Mouse (Mus musculus) heart, adult 9 months (tissue): ENCODE measurements around the gene Ap1m2.
"Not testable (repeated sequence)": the region's sequence is repeated elsewhere in the genome, so short reads cannot be mapped to it uniquely, and the experiment has no call there.

Experiments
- DNase-seq, 2 experiments: peaks; one replicate each; pipeline ENCODE4 v3.0.0; 2022; ENCODE audit warnings: low spot score in 2 of 2

Ap1m2 gene

DNA sequence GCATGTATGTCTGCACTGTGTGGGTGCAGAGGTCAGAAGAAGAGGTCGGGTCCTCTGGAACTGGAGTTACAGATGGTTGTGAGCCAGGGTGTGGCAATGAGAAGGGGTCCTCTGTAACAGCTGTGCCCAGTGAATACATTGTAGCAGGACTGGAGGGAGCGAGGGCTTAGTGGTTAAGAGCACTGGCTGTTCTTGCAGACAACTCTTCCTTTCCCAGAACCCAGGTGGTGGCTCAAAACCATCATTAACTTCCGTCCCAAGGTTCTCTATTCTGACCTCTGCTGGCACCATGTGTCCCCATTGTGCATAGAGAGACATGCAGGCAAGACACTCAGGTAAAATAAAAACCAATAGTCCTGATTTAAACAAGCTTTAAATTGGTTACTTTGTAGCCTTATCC, 15.4 kb upstream of the Ap1m2 start:
- no peak for DNase-seq

DNA sequence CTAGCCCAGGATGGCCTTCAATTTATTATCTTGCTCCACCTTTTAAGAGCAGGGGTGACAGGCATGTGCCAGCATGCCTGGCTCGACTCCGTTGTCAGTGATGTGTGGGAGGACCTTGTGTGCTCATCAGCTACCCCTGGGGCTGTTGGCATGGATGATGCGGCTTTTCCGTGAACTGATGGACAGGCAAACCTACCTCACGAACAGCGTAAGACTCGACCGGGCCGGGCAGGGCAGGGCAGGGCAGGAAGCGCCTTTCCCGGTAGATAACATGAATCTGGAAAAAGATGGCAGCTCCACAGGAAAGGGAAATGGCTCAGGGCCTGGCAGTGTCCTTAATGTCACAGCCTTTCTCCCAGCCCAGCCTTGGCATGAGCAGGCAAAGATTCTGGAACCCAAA, 12.1 kb upstream of the Ap1m2 start:
- no peak for DNase-seq

DNA sequence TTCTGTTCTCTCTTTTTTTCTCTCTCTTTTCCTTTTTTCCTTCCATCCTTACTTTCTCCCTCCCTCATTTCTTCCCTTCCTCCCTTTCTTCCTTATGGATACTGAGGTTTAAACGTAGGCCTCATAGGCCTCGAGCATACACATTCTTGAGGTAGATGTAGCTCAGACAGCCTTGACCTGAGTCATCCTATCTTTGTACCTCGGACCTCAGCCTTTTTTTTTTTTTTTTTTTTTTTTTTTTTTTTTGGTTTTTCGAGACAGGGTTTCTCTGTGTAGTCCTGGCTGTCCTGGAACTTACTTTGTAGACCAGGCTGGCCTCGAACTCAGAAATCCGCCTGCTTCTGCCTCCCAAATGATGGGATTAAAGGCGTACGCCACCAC, 10.8 kb upstream of the Ap1m2 start:
- DNase-seq, result not testable (repeated sequence)

DNA sequence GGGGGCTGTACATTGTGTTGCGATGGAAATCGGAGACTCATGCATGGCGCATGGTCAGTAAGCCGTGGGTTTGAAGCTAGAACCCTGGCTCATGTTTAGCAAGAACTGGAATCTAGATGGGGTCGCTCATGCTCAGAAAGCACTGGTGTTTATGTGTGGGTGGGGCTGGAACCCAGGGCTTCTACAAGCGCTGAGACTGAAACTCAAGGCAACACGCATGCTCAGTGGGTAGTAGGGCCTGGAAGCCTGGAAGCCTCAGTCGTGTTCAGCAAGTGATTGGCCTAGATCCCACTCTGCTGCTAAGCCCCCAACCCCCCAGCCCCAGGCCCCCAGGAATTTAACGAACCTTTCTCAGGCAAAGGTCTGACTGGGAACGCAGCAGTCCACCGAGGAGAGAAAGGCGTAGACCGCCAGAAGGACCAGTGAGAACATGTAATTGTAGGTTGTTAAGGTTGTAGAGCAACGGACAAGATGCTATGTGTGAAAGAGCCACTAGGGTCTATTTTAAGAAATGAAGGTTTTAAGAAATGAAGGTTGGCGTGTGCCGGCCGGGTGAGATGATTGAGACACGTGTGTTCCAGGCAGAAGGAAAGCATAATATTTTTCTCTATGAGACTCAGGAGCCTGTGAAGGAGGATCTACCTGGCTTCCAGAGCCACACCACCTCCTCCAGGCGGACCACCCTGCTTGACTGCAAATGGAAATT, 10.2 kb upstream of the Ap1m2 start:
- DNase-seq, result no peak

DNA sequence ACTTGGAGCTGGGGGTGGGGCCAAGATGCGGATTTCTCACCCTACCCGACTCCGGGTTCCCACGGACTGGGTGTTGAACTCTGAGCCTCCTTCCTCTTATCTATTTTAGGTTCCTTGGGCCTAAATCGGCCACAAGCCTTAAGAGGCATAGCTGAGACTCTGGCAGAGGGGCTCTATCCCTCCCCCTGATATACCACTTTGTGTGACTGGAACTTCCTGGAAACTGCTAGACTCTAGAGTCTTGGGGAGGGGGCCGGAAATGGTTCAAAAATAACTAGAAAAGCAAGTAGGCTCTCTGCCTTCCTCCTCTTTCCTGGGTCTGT, 9.3 kb upstream of the Ap1m2 start:
- DNase-seq, result peak; percentile 43 to 65

DNA sequence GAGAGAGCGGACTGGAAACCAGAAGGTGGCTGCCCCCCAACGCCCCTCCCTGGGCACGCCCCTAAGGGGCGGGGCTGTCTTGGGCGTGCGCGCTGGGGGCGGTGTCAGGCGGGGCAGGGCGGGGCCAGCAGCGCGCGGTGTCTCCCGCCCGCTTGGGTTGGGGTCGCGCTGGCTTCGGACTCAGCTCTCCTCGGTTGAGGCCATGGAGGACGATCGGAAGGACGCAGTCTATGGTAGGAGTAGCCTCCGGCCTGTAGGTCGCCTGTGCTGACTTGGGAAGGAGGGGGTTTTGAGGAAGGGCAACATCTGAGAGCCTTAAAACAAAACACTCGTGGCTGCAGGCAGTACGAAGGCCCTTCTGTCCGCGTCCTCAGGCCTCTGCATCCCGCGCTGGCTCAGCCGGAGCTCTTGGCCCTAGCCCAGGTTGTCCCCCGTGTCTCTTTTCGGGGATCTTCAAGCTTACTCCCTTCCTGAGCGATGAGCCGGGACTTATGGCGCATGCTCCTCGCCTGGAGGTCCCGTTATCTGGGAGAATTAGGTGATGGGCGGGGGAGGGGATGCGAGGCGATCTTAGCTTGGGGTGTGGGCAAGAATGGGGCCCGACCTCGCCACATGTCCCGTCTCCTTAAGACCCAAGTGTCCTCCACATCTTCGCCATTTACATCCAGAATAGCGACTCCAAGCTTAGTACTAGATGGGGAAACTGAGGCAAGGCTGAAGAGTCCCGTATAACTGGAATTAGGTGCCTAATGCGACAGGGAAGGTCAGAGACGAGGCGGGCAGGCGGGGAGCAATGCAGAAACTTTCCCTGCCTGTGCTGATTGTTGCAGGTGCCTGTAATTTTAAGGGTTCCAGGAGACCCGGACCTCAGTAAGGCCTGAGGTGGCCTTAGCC, 8.7 kb upstream of the Ap1m2 start, which contains the start of gene Slc44a2:
TSS of gene Slc44a2 (plus strand) at position 80 of the 894 bp plus-strand sequence.
- peak; percentile 80 to 87 for DNase-seq

DNA sequence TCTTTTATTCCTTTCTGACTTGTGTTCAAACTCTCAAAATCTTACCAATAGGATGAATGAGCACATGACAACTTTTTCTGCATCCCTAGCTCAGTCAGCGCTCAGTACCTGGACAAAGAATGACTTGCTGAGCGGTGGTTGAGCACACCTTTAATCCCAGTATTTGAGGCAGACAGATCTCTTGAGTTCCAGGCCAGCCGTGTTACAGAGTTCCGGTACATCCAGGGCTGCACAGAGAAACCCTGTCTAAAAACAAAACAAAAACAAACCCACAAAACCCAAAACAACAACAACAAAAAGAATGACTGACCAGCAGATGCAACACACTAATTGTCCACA, 8.1 kb upstream of the Ap1m2 start:
- DNase-seq, result no peak

DNA sequence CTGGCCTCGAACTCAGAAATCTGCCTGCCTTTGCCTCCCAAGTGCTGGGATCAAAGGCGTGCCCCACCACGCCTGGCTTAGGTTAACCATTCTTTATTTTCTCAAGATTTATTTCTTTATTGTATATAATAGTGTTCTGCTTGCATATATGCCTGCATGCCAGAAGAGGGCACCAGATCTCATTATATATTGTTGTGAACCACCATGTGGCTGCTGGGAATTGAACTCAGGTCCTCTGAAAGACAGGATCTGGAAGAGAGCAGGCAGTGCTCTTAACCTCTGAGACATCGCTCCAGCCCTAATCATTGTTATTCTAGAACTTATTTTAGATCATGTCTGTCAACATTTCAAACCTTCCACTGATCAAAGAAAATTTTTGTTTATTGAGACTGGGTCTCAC, 7.4 kb upstream of the Ap1m2 start:
- DNase-seq, result no peak

DNA sequence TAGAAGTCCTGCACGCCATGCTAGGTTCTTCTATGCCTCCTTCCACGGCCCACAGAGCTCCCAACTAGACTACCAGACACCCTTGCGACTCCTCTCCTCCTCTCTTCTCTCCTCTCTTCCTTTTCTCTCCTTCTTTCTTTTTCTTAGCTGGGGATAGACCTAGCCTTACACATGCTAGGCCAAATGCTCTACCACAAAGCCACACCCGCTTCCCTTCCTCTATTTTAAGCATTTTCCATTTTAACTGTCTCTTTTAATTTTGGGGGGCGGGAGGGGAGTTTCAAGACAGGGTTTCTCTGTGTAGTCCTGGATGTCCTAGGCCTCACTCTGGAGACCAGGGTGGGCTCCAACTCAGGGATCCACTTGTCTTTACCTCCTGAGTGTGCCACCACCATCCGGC, 6.7 kb upstream of the Ap1m2 start:
- no peak for DNase-seq

DNA sequence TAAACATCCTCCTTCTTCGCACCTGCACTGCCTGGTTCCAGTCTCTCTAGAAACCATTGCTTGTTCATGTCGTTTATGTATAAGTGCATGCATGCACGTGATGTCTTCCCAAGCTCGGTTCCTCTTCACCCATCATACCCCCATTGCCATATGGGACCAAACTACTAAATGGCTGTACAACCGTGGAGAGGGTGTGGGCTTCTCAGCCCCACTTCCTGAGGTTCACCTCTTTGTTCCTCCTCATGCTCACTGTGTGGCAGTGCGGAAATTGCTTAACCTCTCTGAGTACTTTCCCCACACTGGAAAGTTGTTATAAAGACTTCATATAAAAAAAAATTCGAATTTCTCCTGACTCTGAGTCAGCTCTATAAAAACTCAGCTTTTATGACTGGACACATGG, 4.6 kb upstream of the Ap1m2 start:
- DNase-seq, result no peak

DNA sequence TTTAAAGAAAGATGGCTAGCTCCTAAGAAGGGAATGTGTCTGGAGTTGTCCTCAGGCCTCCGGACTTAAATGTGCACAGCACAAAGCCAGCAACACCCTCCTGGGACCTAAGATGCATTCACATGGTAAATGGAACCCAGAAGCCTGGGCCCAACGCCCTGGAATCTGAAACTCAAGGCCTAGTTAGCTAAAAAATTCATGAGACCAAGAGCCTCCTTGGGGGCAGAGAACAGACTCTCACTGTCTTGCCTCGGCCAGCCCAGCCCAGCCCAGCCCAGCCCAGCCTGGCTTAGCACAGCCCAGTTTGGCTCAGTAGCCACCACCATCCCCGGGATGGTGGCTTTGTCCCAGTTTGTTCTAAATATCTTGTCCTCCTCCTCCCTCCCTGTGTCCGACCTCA, 3.3 kb upstream of the Ap1m2 start:
- no peak for DNase-seq

DNA sequence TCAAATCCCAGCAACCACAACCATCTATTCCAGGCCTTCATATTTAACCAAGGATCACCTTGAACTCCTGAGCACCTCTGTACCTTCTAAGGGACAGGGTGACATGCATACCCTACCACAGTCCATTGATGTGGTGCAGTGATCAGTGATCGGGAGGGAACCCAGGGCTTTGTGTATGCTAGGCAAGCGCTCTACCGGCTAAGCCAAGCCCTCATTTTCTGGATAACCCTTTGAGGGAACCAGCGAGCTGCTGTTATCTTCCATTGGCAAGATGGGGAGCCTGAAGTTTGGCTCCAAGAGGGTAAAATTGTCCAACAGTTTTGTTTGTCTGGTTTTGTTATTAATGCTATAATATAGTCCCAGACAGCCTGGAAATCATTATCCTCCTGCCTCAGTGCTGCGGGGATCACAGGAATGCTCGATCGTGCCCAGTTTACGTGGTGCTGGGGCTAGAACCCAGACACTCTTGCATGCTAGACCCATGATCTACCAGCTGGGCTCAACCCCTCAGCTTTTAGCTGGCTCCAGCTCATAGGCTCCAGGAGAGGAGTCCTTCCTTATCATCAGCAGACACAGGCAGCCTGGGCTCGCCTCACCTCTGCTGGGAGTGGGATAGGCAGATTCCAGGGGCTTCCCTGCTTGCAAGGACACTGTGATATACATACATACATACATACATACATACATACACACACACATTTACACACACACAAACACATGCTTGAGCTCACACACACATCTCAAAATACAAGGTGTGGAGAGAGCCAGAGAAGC, 2.4 kb upstream of the Ap1m2 start:
- DNase-seq, result no peak

DNA sequence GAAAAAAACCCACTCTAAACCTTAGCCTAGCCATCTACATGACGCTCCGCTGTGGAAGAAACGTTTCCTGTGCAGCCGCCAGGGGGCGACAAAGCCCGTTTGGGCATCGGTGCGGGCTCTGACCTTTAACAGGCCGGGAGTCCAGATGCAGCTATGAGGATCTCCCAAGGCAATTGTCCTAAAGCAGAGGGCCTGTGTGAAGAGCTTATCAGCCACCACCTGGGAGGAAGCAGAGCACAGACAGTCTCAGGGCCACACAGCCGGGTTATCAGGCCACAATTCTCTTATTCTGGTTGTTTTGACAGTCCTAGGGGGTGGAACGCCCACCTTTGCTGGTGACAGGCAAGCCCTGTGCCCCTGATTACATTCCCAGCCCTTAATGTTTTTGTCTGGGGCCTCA, 1.3 kb upstream of the Ap1m2 start:
- DNase-seq, result peak; percentile 70 to 82

DNA sequence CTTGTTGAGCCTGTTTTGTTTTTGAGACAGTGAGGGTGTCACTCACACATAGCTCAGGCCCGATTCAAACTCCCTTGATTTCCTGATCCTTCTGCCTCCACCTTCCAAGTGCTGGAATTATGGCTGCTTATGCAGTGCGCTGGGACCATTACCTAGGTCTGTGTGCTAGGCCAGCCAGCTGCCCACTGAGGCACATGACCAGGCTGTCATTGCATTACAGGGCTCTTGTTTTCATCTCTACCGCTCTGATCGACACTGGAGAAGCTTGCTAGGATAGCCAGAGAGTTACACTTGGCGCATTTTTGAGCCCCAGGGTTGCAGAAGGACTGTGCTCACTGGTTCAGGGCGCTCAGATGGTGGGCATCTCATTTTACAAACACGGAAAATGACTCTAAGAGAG, 442 bp downstream of the Ap1m2 start:
- DNase-seq, result no peak

DNA sequence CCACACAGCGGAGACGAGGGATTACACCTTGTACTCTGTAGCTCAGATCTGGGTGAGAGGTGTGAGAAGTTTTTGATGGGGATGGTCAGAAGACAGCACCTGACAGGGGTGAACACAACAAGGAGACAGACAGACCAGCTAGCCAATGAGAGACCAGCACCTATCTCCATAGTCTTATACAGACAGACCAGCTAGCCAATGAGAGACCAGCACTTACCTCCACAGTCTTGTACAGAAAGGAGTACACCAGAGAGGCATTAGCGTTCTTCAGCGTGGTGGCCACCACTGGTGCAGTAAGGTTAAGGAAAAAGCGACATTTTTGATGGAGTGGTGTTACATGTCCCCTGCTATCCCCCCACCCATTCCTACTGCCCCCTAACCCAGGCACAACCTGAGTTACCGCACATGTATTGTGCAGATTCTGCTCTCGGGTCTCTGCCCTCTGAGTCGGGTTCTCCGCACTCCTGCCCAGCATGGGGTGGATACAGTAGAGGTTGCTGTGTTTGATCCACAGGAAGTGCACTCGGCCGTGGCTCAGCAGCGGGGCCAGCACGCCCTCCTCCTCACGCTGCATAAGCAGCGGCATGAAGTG, 2.9 kb downstream of the Ap1m2 start:
- DNase-seq, result no peak

DNA sequence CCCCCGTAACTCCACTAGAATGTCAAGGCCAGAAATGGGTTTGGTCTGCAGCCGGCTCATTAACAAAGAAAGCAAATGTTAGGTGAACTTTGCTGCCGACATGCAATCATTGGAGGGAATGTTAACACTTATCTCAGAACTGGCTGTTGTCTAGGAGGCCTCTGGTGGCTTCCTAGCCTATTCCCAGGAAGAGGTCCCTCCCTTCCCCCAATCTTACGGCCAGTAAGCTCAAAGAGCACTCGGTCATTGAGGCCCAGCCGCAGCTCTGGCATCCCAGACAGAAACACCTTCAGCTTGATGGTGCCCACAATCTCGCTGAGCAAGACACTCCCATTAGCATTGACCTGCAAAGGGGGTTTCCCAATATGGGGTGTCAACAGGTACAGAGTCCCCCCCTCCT, 7.1 kb downstream of the Ap1m2 start:
- no peak for DNase-seq

DNA sequence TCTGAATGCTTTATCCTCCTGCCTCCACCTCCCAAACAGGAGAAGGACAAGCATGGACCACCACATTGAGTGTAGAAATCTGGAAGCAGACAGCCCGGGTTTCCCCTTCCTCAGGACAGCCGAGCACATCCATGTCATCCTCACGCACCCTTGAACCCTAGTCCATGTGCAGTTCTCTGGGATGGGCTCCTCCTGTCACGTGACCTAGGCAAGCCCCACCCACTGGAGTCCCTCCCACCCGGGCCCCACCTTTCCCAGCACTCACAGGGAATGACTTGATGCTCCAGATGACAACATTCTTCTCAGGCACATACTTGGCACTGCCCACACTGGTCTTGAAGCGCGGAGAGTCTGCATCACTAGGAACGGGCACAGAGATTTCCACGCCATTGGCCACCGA, 13.1 kb downstream of the Ap1m2 start:
- no peak for DNase-seq

DNA sequence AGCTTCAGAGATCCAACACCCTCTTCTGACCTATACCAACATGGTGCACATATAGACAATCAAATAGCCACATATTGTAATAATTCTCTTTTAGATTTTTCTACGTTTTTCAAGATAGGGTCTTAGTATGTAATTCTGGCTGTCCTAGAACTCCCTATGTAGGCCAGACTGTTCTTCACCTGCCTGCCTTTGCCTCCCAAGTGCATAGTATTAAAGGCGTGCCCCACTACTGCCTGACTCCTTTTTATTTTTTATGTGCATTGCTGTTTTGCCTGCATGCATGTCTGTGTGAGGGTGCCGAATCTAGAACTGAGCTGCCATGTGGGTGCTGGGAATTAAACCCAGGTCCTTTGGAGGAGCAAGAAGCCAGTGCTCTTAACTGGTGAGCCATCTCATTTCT, 19.9 kb downstream of the Ap1m2 start:
- DNase-seq, result no peak

DNA sequence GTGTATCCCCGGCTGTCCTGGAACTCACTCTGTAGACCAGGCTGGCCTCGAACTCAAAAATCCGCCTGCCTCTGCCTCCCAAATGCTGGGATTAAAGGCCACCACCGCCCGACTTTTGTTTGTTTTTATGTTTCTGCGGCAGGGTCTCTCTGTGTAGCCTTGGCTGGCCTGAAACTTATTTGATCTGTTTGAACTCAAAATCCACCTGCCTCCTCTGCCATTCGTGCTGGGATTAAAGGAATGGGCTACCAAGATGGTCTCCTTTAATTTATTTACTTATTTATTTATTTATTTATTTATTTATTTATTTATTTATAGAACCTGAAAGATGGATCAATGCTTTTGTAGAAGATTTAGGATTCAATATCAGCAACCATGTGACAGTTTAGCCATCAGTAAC, 20.3 kb downstream of the Ap1m2 start:
- not testable (repeated sequence) for DNase-seq

DNA sequence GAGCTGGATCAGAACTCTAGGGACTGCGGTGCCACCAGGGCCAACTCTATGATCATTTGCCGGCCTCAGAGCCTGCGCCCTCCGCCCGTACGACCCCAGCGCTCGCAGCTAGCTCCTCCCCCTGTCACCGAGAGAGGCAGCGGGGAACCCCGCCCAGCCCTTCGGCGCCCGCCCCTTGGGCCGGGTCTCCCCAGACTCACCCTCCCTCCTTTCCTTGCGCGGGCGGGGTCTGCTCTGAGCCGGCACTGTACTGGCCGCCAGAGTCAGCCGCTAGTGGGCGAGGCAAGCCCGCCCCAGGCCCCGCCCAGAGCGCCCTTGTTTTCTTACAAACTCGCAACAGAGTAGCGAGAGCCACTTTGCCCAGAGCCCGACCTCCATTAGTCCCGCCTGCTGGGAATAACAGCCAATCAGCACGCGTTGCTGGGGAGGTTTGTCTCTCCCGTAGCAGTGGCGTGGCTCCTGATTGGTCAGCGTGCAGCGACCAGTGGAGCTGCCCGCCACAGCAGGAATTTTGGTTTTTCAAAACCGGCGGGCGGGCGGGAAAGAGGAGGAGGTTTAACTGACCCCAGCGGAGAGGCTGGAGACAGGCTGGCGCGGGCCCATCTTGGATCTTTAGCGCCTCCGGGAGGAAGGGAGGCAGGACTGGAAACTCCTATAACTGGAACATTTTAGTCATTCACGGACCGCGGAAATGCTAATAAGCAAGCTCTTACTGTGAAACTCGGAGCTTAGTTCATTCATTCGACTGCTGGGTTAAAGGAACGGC, 20.9 kb downstream of the Ap1m2 start, which contains the start of gene Cdkn2d:
TSS of gene Cdkn2d (minus strand) at position 386 of the 766 bp plus-strand sequence.
- DNase-seq, result peak; percentile 100

DNA sequence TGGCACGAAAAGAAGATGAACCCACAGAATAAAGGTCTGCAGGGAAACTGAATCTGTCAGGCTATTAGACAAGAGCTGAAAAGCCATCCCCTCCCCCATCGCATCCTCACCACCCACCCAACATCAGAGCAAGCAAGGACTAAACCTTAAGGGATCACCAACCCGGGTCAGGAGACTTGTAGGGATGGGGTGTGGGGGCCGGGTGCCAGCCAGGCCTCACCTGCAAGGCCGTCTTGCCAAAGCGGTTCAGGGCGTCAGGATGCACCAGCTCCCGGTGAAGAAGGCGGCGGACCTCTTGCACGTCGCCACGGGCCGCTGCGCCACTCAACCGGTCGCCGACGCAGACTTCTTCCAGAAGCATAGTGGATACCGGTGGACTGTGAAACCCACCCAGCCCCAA, 21.5 kb downstream of the Ap1m2 start:
- no peak for DNase-seq

DNA sequence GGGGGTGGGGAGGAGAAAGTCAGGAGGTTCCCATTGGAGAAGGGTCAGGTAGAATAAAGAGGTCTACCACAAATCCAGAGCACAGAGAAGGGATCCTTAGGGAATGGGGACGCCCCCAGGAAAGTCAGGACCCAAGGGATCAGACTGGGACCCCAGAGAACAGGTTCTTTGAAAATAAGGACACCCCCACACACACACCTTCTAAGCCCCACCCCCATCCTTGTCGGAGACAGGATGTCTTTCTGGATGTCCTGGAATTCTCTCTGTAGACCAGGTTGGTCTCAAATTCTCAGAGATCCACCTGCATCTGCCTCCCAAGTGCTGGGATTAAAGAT, 22.8 kb downstream of the Ap1m2 start:
- no peak for DNase-seq
